24 mouse cellular contexts compared by ENCODE assay signal in the genomic region with DNA sequence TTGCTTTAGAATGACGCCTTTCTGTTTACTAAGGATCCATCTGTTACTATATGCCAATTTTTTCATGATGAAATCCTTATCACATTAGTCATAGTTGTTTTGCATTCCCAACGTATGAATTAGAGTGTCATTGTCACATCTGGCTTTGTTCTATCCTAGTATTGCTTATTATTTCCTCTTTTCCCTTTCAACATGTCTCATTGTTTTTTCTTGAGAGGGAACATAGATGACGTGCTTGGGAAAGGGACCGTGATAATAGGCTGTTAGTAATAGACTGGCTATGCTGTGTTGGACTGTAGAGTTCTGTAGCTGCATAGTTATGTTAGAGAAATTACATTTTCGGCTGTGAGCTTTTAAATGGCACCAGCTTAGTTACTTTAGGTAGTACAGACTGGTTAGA.
DNase-seq lines count a peak whose midpoint lies in the region; ATAC-seq and TF ChIP-seq lines count a peak whose summit lies in the region.
"Had no signal": no experiment of that assay in that cellular context is flagged by ENCODE, and none has a peak within 500 bp of the region (broad histone marks: within the 10 kb centered on the region; RNA-seq: fewer than 3 reads in every experiment).

No protein-coding gene starts in this region.

- DNase-seq in lung, postnatal 10 days = no peak
- peak; percentile 72 for DNase-seq in lung, postnatal 0 days (ENCODE audit: low spot score)
- no peak for DNase-seq in lung, postnatal 36 days
- peak; percentile 75 for DNase-seq in Muller cell, postnatal 12 days (ENCODE audit: inconsistent ontology term)
- no peak for DNase-seq in hindbrain, embryonic 10.5 days (ENCODE audit: low spot score)
- DNase-seq: adrenal gland, adult 2 months; adrenal gland, postnatal 10 days; adrenal gland, postnatal 25 days; B cell, adult 2 months; cerebellum, adult 11 months; cerebellum, adult 18-20 months; cerebellum, adult 8-10 months; cerebellum, adult 9-11 months; cerebellum, postnatal 14 days; cerebellum, postnatal 36 days; forebrain, postnatal 0 days had no signal

- H3K4me1 ChIP-seq in lung, embryonic 15.5 days = peaks cover 5% of the 10 kb centered on the region; the same call in 1 of the 2 replicates
- H3K4me1 ChIP-seq in lung, postnatal 0 days (ENCODE audit: insufficient read depth, low read depth, low read length) = no peaks in the 10 kb centered on the region
- H3K4me1 ChIP-seq in hindbrain, embryonic 10.5 days (replicated peaks) = no peaks in the 10 kb centered on the region
- H3K4me1 ChIP-seq: embryonic facial prominence, embryonic 12.5 days; forebrain, embryonic 13.5 days; forebrain, embryonic 15.5 days had no signal

- no peak; the same call in 1 of the 2 replicates for ATAC-seq in lung, embryonic 15.5 days (ENCODE audit: borderline replicate concordance, extremely low read depth, low FRiP score, low TSS enrichment)
- peak; percentile 68 for ATAC-seq in lung, postnatal 0 days
- ATAC-seq: CD4-positive, CD25-positive, alpha-beta regulatory T cell, adult 4 months; forebrain, embryonic 13.5 days; forebrain, embryonic 15.5 days; forebrain, postnatal 0 days had no signal

- H3K9me3 ChIP-seq in lung, embryonic 15.5 days = no peaks in the 10 kb centered on the region
- H3K9me3 ChIP-seq in lung, postnatal 0 days (ENCODE audit: low read length) = no peaks in the 10 kb centered on the region
- no peaks in the 10 kb centered on the region for H3K9me3 ChIP-seq in hindbrain, embryonic 10.5 days
- H3K9me3 ChIP-seq: embryonic facial prominence, embryonic 10.5 days; embryonic facial prominence, embryonic 12.5 days; forebrain, embryonic 13.5 days; forebrain, embryonic 15.5 days; G1E had no signal

- no peak overlapping the region for H3K9ac ChIP-seq in lung, embryonic 15.5 days
- H3K9ac ChIP-seq in lung, postnatal 0 days (replicated peaks; ENCODE audit: low read depth) = no peak overlapping the region
- H3K9ac ChIP-seq: embryonic facial prominence, embryonic 12.5 days; forebrain, embryonic 13.5 days; forebrain, embryonic 15.5 days; forebrain, postnatal 0 days had no signal

- TF ChIP-seq EP300 in lung, postnatal 0 days (IDR thresholded peaks at IDR 0.05) = peak; percentile 66

- no peaks in the 10 kb centered on the region for H3K27me3 ChIP-seq in lung, embryonic 15.5 days
- no peaks in the 10 kb centered on the region for H3K27me3 ChIP-seq in lung, postnatal 0 days (replicated peaks; ENCODE audit: insufficient read depth, low read length)
- no peaks in the 10 kb centered on the region for H3K27me3 ChIP-seq in hindbrain, embryonic 10.5 days (ENCODE audit: insufficient read depth, poor library complexity, severe bottlenecking)
- H3K27me3 ChIP-seq: CH12.LX; embryonic facial prominence, embryonic 12.5 days; forebrain, embryonic 13.5 days; forebrain, embryonic 15.5 days had no signal

- no peak for TF ChIP-seq CTCF in lung, postnatal 0 days (IDR thresholded peaks at IDR 0.05)

- 55% methylated on average over 5 of the region's 5 CpGs for WGBS in lung, embryonic 15.5 days
- 50% methylated on average over 5 of the region's 5 CpGs for WGBS in lung, postnatal 0 days
- WGBS in hindbrain, embryonic 10.5 days = 82% methylated on average over 5 of the region's 5 CpGs

- H3K4me2 ChIP-seq in lung, embryonic 15.5 days = no peak overlapping the region
- H3K4me2 ChIP-seq in lung, postnatal 0 days (replicated peaks; ENCODE audit: low read depth, low read length) = no peak overlapping the region
- H3K4me2 ChIP-seq: embryonic facial prominence, embryonic 12.5 days; forebrain, embryonic 13.5 days; forebrain, embryonic 15.5 days had no signal

- 0 out of 2 replicates have a peak overlapping the region, but pooled peaks have one; percentile 57 for H3K27ac ChIP-seq in lung, embryonic 15.5 days
- H3K27ac ChIP-seq in lung, postnatal 0 days (ENCODE audit: low read length) = no peak overlapping the region
- no peak overlapping the region for H3K27ac ChIP-seq in hindbrain, embryonic 10.5 days
- H3K27ac ChIP-seq: embryonic facial prominence, embryonic 10.5 days; embryonic facial prominence, embryonic 12.5 days; forebrain, embryonic 13.5 days; forebrain, embryonic 15.5 days had no signal

- H3K36me3 ChIP-seq in lung, embryonic 15.5 days = no peaks in the 10 kb centered on the region
- no peaks in the 10 kb centered on the region for H3K36me3 ChIP-seq in lung, postnatal 0 days (ENCODE audit: insufficient read depth, low read length)
- no peaks in the 10 kb centered on the region for H3K36me3 ChIP-seq in hindbrain, embryonic 10.5 days
- H3K36me3 ChIP-seq: embryonic facial prominence, embryonic 10.5 days; embryonic facial prominence, embryonic 12.5 days; forebrain, embryonic 15.5 days; G1E had no signal

- H3K4me3 ChIP-seq in lung, embryonic 15.5 days = no peak overlapping the region
- no peak overlapping the region for H3K4me3 ChIP-seq in lung, postnatal 0 days (ENCODE audit: low read depth, low read length)
- no peak overlapping the region for H3K4me3 ChIP-seq in hindbrain, embryonic 10.5 days
- H3K4me3 ChIP-seq: embryonic facial prominence, embryonic 10.5 days; embryonic facial prominence, embryonic 12.5 days; forebrain, embryonic 13.5 days; forebrain, embryonic 15.5 days had no signal

Comparison
In these comparisons a context has a peak if more than half of its experiments do, and no peak if none do; other contexts are left out.
1. DNase-seq: peak in lung, postnatal 0 days (single experiment) and Muller cell, postnatal 12 days (single experiment); none in lung, postnatal 10 days (single experiment), lung, postnatal 36 days (single experiment) and hindbrain, embryonic 10.5 days (single experiment).